Mouse (Mus musculus) embryo, embryonic 11 days (tissue): ENCODE measurements around the gene Add1.
A peak's percentile ranks its signal among the peaks of the same experiment; 100 is the strongest.

Source experiments
- DNase-seq: peaks from one replicate; pipeline ENCODE4 v3.0.0-alpha.2; 2015

The Add1 gene

DNA sequence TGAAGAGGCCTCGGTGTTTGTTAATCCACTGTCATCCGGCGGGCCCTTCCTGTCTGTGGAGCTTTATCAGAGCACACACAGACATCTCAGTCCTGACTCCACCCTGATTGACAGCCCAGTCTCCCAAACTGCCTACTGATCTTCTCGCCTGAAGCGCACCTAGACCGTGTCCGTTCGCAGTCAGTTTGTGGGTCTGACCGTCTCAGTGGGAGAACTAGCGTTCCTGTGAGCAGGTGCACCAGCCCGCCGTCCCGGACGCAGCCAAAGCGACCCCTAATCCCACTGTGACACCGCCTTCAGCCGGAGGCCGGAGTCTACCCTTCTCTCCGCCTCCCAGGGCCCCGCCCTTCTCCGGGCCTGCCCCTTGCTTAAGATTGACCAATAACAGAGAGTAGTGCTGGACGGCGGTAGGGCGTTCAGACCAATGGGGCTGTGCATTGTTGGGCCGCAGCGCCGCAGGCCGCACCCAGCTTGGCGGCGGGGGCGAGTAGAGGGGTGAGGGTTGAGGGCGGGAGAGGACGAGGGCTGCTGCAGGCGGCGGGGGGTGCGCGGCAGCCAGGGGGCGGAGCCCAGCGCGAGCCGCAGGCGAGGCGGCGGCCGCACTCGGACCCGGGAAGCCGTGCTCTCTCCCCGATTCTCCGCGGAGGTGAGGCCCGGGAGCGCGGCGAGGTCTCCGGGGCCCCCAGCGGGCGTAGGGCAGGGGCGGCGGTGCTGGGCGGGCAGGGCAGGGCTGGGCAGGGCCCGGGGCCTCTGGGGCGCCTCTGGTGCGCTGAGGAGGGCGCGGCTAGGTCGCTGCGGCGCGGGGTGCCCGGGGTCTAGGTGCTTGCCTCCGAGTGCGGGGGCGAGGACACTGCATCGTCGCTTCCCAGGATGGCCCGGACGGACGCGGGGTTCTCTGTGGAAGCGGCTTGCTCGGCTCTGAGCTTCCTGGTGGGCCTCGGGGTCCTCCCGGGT is at the start of gene Add1:
TSS of gene Add1 (plus strand) at position 397 of the 954 bp plus-strand sequence.
- peak; percentile 97 for DNase-seq

DNA sequence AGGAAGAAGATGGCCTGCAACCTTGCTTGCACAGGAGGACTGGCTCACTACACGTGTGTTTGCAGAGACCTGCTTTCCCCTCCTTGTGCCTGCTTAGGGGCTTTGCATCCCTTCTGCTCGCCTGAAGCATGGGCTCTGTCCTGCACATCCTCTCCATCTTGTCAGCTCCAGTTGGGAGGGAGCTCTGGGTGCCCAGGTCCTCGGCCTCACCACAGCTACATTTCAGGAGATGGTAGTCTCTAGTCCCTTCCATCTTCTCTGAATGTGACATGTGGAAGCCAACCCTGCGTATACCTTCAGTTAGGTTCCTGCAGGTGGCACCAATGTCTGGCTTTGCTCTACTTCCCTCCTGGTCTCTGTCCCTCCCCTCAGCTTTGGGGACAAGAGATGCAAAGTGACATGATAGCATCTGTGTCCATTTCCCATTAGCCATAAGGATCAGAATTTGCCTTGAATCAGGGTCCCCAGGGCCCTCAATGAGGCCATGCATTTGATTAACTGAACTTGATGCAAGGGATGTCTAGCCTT is 49.4 kb upstream of the Add1 start:
- DNase-seq = no peak

DNA sequence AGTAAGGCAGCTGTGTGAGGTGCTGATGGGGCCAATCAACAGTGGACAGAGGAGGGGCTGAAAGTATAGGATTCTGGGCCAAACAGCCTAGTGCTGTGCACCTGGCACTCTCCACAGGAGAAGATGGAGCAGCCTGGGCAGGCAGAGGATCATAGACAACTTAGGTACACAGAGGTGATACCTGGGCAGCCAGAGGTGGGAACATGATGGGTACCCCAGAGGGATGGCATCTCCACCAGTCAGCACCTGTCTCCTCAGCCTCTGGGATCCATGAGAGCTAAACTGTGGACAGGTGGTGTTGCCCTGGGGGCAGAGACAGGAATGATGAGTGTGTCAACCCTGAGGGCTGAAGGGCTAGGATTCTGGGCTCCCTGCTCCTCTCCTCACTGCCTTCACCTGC is 49.0 kb upstream of the Add1 start:
- DNase-seq = no peak

DNA sequence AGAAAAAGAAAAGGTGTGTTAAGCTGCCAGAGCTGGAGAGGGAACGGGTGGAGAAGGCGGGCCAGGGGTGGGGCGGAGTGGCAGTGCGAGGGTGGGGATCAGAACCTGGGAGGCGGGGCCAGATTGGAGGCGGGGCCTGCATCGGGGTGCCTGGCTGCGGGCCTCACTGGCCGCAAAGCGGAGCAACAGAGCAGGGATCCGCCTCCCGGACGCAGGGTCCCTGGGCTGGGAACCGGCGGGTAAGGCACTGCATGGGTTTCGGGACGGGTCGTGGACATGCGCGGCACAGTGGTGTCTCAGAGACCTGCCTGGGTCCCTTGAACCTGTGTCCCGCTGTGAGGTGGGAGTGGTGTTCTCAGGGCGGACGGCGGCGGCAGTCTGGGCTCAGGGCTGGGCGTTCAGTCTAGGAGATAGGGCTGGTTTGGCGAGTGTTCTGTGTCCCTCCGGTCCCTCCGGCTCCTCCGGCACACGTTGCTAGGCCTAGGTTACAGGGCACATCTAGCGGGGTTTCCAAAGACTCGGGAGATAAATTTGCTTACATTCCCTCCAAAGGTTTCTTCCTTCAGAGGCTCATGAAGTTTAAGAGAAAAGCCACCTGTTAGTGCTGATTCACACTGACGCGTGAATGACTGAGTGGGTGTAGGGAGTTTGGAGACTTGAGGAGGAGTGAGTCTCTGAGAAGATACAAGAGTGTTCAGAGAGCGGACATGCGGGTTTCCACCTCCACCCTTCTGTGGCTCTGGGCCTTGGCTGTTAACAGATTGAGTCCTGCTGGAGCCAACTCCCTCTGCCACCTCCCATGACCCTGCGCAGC is 47.6 kb upstream of the Add1 start, which contains the start of gene Sh3bp2:
TSS of gene Sh3bp2 (plus strand) at position 176 of the 814 bp plus-strand sequence.
- DNase-seq = peak; percentile 93

GRCm38 (mm10) chr5:34526477-34526775 is 47.0 kb upstream of the Add1 start:
- DNase-seq = no peak

DNA sequence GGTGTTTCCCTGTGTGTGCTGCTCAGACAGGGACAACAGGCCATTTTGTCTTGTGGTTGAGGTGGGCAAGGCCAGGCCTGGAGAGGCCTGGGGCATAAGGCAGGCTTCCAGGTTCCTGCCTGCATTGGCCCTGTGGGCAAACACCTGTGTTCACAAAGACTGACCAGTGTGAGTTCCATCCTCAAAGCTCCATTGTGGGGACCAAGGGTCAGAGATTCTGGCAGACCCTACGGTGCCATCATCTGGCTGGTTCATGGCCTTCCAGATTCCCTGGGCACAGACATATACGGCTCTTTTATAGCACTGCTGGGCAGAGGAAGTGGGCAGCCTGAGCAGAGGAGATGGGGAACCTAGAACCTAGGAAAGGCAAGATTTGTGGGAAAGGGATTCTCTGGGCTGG is 46.1 kb upstream of the Add1 start:
- no peak for DNase-seq

DNA sequence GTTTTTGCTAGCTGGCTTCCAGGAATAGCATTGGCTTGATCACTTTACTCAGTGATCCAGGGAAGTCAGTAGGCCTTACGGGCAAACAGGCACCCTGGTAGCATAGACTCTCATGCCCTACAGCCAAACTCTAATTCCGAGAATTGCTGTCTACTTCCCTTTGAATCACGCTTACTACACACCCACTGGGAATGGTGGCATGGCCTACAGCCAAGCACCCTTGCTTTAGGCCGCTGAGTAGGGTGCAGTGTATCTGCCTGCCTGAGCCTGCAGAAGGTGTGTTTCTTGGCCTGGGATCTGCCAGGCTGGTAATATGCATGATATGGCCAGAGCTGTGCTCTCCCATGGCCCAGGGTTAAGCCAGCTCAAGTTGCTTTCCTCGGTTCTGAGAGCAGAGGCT is 44.7 kb upstream of the Add1 start:
- no peak for DNase-seq

DNA sequence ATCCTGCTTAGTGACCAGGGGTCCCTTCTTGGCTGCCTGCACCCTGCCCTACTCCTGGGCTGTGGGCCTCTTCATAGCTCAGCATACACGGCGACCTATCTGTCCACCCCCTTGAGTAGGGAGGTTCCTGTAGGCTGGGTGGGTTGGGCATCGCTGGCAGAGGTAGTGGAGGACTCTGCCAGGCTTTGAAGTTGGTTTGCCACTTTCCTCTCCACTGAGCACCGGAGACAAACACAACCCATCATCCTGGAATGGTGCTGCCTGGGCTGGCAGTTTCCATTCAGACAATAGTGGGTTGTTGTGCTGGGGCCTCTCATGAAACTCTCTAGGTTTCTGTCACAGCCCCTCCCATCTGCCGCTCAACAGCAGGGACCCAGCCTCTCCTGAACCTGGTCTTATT is 43.3 kb upstream of the Add1 start:
- no peak for DNase-seq

GRCm38 (mm10) chr5:34530687-34531086 is 42.8 kb upstream of the Add1 start:
- no peak for DNase-seq

GRCm38 (mm10) chr5:34533066-34533465 is 40.4 kb upstream of the Add1 start:
- DNase-seq = no peak

DNA sequence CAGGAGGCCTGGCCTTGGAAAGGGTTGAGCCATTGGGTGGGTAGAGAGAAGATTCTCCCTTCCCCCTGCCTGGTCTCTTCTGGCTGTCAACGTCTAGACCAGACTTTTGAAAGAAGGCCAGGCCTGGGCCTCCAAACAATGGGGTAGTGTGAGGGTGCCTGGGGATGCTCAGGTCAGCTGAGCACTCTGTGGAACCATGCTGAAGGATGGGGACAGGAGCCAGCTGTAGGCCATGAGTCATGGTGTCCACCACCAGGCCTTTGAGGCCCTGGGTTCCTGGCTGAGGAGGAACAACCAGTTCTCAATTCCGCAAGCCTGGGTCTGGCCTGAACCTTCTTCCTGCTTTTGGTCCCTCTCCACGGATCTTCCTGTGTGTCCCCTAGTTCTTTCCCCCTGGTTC is 39.6 kb upstream of the Add1 start:
- no peak for DNase-seq

- DNase-seq = no peak
These were observed 38.5 kb upstream of the Add1 start for GRCm38 (mm10) chr5:34534776-34535581.

DNA sequence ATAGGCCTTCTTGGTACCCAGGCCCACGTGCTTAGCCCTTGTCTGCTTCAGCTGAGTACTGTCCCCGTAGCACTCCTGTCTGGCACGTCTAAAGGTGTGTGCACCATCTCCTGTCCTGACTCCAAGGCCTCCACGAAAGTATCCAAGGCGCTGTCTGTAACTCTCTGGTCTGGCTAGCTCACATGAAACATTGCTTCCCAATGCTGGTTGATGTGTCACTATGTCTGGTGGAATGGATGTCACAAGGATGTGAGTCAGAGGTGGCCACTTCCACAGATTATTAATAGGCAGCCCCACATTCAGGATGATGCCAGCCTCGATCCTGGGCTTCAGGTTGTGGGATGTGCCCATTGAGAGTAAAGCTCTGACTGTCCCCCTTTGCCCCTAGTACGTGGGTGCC is 37.6 kb upstream of the Add1 start:
- no peak for DNase-seq

DNA sequence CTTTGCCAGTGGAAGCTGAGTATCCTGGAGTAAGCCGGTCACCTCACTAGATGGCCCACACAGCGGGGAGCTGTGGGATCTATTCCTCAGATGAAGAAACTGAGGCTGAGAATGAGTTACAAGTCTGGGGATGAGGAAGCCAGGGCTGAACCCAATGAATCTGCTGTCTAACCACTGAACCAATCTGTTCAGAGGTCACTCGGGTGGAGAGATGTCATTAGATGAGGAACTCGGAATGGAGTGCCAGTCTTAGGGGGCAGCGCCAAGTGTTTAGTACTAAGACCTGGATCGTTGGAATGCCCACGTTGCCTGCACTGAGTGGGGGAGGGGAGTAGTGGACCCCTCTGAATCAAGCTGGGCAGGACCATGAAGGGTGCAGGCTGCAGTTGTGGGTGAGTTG is 35.4 kb upstream of the Add1 start:
- DNase-seq = no peak

DNA sequence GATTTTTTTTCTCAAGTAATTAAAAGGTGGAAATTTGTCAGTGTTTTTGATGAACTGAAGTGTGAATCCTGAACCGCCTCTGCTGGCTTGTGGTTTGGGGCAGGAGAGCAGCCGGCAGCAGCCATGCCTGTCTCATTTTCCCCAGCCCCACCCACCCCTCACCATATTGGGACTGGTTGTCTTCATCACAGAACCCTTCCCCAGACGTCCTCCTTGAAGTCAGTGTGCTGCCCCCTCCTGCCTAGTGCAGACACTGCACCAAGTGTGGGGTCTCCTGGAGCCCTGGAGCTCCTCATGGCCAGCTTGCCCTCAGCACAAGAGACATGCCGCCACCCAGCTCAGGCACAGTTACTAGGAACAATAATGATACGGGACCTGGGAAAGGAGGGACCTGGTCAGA is 34.9 kb upstream of the Add1 start:
- peak; percentile 38 for DNase-seq

GRCm38 (mm10) chr5:34539121-34539520 is 34.3 kb upstream of the Add1 start:
- no peak for DNase-seq

GRCm38 (mm10) chr5:34542166-34542565 is 31.3 kb upstream of the Add1 start:
- no peak for DNase-seq

DNA sequence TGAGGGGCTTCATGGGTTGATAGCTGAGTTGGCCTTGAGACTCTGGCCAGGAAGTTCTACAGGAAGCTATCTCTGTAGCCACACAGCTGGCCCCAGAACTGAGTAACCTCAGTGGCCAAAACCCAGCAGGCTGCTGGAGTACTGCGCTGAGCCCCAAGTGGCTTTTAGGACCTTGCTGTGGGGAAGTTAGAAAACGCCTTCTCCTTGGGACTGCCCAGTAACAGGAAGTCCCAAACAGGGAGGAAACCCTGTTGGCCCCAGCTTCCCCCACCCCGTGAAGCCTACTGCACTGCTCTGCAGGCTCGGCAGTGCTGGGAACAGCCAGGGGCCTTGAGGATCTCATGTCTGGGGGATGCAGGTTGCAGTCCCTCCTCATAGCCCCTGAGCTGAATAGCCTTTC is 30.4 kb upstream of the Add1 start:
- DNase-seq = no peak

DNA sequence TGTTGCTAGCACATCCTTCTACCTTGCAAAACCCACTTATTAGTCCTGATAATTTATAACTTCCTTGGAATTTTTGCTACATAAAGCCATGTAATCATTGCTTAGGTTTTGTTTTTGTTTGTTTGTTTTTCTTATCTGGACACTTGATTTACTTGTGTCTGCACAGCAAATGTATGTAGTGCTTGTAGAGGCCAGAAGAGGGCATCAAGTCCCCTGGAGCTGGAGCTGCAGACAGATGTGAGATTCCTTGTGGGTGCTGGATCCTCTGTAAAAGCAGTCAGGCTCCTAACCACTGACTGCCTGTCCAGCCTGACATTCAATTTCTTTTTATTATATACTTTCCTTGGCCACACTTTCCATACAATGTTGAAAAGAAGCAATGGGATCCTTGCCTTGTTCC is 26.1 kb upstream of the Add1 start:
- peak; percentile 45 for DNase-seq

- no peak for DNase-seq
These were observed 24.4 kb upstream of the Add1 start for GRCm38 (mm10) chr5:34549135-34549482.

DNA sequence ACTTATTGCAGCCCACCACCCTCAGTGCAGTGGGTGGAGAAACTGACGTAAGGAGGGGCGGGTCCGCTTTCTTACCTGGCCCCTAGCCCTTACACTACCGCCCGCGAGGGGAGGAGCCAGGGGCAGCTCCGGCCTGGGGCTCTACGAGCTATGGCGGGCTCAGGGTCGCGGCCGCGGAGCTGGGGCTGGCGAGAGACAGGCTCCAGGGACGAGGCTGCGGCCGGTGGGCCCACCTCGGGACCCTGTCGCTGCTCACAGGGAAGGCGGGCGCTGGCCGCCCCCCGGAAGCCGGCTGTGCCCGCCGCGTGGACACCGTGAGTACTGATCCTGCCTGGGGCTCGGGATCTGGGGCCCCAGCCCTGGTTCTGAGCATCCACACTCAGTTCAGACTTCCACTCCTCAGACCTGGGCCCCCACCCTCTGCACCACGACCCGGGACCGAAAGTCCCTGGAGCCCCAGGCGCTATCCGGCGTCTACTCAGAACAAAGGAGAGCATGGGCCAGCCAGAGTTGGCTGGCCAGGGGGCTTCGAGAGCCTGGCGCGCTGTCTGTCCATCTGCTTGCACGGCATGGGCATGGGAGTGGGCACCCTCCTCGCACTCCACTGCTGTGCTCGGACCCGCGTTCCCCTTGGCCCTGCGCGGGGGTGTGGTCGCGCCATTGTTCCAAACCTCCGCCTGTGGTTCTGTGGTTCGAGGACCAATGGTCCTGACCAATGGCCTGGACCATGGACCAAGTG is 23.8 kb upstream of the Add1 start:
- DNase-seq = peak; percentile 89

DNA sequence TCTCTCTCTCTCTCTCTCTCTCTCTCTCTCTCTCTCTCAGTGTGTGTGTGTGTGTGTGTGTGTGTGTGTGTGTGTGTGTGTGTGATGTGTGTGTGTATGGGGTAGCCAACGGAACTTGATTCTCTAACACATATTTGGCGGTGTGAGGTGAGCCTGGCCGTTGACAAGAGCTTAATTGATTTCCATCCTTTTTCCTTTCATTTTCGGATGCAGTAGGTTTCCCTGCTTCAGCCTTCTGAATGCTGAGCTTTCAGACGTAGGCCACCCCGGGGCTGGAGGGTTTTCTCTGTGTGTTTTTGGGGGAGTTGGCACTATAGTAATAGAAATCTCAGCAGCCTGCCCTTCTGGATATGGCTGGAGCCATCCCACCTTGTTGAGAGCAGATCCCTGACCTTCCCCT is 23.2 kb upstream of the Add1 start:
- DNase-seq = peak; percentile 8
